Mouse (Mus musculus) brain, embryonic 14.5 days (tissue): Measurements from ENCODE around the gene Fcer2a.

Experiments used
- CTCF ChIP-seq: fragments of 200-500 bp; IDR thresholded peaks from 2 replicates; pipeline ENCODE4 v1.5.1; 2012; ENCODE audit warnings: inconsistent platforms, mild to moderate bottlenecking, moderate library complexity, borderline replicate concordance; ENCODE audit not compliant: insufficient read depth, insufficient read length; ENCODE audit errors: extremely low read depth
- POLR2A ChIP-seq: fragments of 200-500 bp; IDR thresholded peaks from 2 replicates; pipeline ENCODE4 v1.6.1; 2012; ENCODE audit warnings: mild to moderate bottlenecking, inconsistent platforms, borderline replicate concordance; ENCODE audit not compliant: poor library complexity, insufficient read depth, insufficient read length, severe bottlenecking; ENCODE audit errors: extremely low read depth

DNA sequence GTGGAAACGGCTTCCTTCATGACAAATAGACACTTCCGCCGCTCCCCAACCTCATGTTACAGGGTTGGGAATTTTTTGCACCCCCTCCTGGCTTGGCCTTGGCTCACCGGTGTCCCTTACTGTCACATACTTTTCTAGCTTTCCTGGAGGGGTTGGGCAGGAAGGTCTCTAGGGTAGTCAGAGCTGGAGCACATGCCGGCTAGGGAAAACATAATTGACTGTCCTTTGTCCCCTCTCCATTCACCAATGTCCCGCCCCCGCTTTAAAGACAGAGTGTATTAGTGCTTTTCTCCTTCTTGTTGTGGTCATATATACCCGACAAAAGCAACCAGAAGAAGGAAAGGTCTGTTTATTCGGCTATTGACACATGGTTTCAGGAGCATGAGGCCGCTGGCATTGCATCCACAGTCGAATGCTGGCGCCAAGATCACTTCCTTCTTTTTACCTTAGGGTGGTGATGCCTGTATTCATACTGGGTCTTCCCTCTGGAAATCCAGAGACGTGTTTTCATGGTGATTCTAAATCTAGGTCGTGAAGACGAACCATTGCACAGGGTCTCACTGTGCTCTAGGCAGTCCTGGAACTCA, 16.9 kb downstream of the Fcer2a start:
- TF ChIP-seq POLR2A: no peak
- no peak for TF ChIP-seq CTCF
